Mouse (Mus musculus): ENCODE data around the gene Borcs5. TPM values are rescaled to one million over a fixed set of nuclear protein-coding genes. Genes with fewer than 3 reads are reported as not detected.

The Borcs5 gene
- polyA plus RNA-seq, 1 experiment from 2014 or later = 16.2 TPM

DNA sequence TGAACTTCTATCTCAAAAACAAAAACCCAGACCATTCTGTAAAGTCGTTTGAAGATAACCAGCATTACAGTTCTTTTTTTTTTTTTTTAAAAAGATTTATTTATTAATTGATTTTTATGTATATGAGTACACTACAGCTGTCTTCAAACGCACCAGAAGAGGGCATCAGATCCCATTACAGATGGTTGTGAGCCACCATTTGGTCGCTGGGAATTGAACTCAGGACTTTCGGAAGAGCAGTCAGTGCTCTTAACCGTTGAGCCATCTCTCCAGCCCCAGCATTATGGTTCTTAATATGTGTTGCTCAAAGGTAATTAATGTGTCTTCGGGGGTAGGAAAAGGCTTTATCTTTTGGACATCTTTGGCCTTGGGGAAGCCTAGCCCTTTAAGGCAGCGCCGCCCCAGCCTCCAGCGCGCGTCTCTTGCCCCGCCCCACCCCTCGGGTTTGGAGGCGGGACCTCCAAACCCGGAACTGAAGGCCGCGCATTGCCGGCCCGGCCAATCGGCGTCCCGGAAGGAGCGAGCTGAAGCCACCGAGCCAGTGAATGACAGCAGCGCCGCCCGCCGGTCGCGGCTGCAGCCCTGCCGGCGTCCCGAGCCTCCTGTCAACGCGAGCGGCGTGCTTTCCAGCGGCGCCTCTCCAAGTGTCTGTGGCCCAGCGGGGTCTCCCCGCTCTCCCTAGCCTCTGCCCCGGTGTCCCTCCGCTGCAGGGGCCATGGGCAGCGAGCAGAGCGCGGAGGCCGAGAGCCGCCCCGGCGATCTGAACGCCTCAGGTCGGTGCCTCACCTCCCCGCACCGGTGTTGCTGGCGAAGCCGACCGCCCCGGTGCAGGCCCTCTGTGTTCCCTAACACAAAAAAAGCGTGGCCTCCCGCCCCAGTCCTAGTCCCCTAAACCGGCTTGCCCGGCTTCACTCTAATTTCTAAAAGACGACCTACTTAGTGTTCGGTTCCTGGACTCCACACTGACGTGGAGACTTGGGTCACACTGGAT, 1.5 kb downstream of the Borcs5 start:
- Histone ChIP-seq H3K4me2 (replicated peaks; ENCODE audit: low read depth, low read length) (peak overlapping the region; percentile 81), H3K9me3 (ENCODE audit: low read length) (no peaks in the 10 kb centered on the region), H3K9ac (replicated peaks; ENCODE audit: low read length) (peak overlapping the region; percentile 92), H3K27me3 (ENCODE audit: insufficient read depth, low read length) (no peaks in the 10 kb centered on the region), H3K36me3 (ENCODE audit: insufficient read depth, low read length) (no peaks in the 10 kb centered on the region), H3K4me1 (ENCODE audit: insufficient read depth, low read length) (peaks cover 7% of the 10 kb centered on the region), H3K27ac (ENCODE audit: low read length) (0 out of 2 replicates have a peak overlapping the region, but pooled peaks have one; percentile 35), H3K4me3 (ENCODE audit: low read length) (peak overlapping the region; percentile 91)
- ATAC-seq (ENCODE audit: low FRiP score, low TSS enrichment) = peak; percentile 99
- 2% methylated on average over 57 of the region's 65 CpGs for WGBS

DNA sequence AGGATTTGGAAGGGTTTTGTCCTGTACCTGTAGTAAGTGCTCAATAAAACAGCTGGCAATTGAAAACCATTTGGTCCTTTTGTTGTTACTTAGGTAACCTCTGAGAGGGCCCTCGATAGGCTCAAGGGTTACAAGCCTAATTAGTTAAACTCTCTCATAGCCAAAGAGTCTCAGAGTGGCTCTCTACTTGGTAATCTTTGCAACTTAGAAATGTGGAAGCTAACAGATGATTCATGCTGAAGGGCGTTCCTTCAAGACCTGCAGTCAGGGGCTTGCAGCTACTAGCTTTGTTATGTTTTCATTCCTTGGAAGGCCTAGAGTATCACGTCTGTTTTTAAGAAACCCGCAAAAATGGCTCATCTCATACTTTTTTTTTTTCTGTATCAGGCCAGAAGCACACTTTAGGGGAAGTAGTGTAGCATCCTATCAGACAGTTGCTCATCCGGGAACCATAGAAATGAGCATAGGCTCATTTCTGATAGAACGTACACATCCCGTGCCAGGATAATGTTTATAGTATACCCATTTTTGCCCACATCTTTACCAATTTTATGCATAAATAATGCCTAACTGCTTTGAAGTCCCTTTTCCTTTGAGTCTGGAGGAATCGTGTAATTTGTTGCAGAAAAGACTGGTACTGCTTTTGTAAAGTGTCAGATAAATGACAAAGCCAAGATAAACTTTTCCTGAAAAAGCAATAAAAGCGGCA, 2.6 kb downstream of the Borcs5 start:
- no peaks in the 10 kb centered on the region for H3K27me3 ChIP-seq (ENCODE audit: insufficient read depth, low read length)
- peak overlapping the region; percentile 91 for H3K4me3 ChIP-seq (ENCODE audit: low read length)
- 65% methylated on average over 9 of the region's 9 CpGs for whole genome bisulfite sequencing
- H3K36me3 ChIP-seq (ENCODE audit: insufficient read depth, low read length) = no peaks in the 10 kb centered on the region
- no peak overlapping the region for H3K27ac ChIP-seq (ENCODE audit: low read length)
- H3K9ac ChIP-seq (replicated peaks; ENCODE audit: low read length) = peak overlapping the region; percentile 92
- no peak for ATAC-seq (ENCODE audit: low FRiP score, low TSS enrichment)
- H3K4me2 ChIP-seq (replicated peaks; ENCODE audit: low read depth, low read length) = peak overlapping the region; percentile 81
- H3K4me1 ChIP-seq (ENCODE audit: insufficient read depth, low read length) = peaks cover 7% of the 10 kb centered on the region
- no peaks in the 10 kb centered on the region for H3K9me3 ChIP-seq (ENCODE audit: low read length)

DNA sequence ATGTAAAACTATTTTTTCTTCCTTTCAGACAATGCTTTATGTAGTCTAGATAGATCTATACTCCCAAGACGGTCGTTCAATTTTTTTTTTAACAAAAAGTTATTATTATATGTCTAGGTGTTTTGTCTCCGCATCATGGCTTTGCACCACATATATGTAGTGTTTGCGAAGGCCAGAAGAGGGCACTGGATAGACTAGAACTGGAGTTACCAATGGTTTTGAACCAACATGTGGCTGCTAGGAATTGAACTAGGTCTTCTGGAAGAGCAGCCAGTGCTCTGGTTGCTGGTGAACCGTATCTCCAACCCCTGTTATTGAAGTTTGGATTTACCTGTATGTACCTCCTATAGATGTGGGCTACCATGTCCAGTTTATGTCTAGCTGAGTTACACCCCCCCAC, 4.0 kb downstream of the Borcs5 start:
- Histone ChIP-seq H3K27ac (ENCODE audit: low read length) (no peak overlapping the region), H3K27me3 (ENCODE audit: insufficient read depth, low read length) (no peaks in the 10 kb centered on the region), H3K4me1 (ENCODE audit: insufficient read depth, low read length) (peaks cover 7% of the 10 kb centered on the region), H3K36me3 (ENCODE audit: insufficient read depth, low read length) (no peaks in the 10 kb centered on the region), H3K4me2 (replicated peaks; ENCODE audit: low read depth, low read length) (no peak overlapping the region), H3K9me3 (ENCODE audit: low read length) (no peaks in the 10 kb centered on the region), H3K4me3 (ENCODE audit: low read length) (no peak overlapping the region), H3K9ac (replicated peaks; ENCODE audit: low read length) (no peak overlapping the region)
- no peak for ATAC-seq (ENCODE audit: low FRiP score, low TSS enrichment)
- WGBS = 91% methylated on average over 5 of the region's 5 CpGs

DNA sequence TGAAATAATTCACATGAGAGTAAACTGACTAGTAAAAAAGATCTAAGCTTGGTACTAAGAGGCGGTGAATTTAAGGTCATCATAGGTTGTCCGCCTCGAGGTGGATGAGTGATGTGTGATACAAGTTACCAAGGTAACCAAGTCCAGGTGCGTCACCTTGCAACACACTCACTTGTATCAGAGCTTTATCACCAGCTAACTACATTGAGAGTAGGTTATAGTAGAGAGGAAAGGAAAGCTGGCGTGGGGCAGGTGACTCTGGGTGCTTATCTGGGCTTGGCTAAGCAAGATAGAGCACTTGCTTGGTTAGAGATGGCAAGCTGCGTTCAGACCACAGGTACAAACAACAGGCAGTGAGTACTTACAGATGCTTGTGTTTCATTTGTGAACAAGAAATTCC, 7.5 kb downstream of the Borcs5 start:
- Histone ChIP-seq H3K27me3 (ENCODE audit: insufficient read depth, low read length) (no peaks in the 10 kb centered on the region), H3K4me3 (ENCODE audit: low read length) (no peak overlapping the region)
- 85% methylated on average over 6 of the region's 6 CpGs for WGBS

DNA sequence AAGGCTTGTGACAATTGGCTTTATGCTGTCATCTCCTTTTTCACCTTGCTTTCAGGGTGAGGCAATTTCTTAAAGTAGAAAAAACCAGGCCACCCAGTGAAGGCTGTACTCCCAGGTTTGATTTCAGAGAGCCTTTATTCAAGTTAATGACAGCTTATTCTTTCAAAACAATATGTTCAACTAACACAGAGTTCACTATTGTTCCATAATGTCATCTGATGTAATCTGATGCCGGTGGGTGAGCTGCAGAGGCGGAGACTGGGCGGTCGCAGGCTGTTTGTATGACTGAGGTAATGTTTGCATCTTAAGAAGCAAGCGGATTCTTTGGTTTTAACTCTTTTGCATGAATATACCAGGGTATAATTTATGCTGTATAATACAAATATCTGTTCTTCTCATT, 8.3 kb downstream of the Borcs5 start:
- ATAC-seq (ENCODE audit: low FRiP score, low TSS enrichment) = no peak
- Histone ChIP-seq H3K4me3 (ENCODE audit: low read length) (no peak overlapping the region), H3K9ac (replicated peaks; ENCODE audit: low read length) (no peak overlapping the region), H3K27me3 (ENCODE audit: insufficient read depth, low read length) (no peaks in the 10 kb centered on the region), H3K9me3 (ENCODE audit: low read length) (no peaks in the 10 kb centered on the region), H3K4me2 (replicated peaks; ENCODE audit: low read depth, low read length) (no peak overlapping the region), H3K27ac (ENCODE audit: low read length) (no peak overlapping the region), H3K4me1 (ENCODE audit: insufficient read depth, low read length) (no peaks in the 10 kb centered on the region), H3K36me3 (ENCODE audit: insufficient read depth, low read length) (no peaks in the 10 kb centered on the region)
- WGBS = 25% methylated on average over 5 of the region's 5 CpGs

More for the DNA sequence above, 7.5 kb downstream of the Borcs5 start:
- Histone ChIP-seq H3K4me1 (ENCODE audit: insufficient read depth, low read length) (peaks cover under 1% of the 10 kb centered on the region; the same call in 1 of the 2 replicates), H3K36me3 (ENCODE audit: insufficient read depth, low read length) (no peaks in the 10 kb centered on the region), H3K4me2 (replicated peaks; ENCODE audit: low read depth, low read length) (no peak overlapping the region), H3K9ac (replicated peaks; ENCODE audit: low read length) (no peak overlapping the region), H3K27ac (ENCODE audit: low read length) (no peak overlapping the region), H3K9me3 (ENCODE audit: low read length) (no peaks in the 10 kb centered on the region)
- no peak for ATAC-seq (ENCODE audit: low FRiP score, low TSS enrichment)

DNA sequence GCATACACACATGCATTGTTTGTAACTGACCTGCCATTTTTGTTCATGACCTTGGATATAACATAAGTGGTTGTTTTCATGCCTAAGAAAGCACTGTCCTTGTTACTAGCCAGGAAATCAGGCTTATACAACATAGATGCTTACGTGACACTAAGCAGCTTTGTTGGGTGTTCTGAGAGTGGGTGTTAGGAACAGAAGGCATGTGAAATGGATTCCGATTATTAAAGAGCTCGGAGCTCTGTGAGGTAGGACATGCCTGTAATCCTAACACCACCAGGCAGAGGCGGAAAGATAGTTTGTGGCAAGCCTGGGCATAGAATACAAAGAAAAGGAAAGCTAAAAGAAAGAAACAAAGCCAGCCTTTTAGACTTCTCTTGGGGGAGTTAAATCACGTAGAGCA, 9.0 kb downstream of the Borcs5 start:
- Histone ChIP-seq H3K27me3 (ENCODE audit: insufficient read depth, low read length) (no peaks in the 10 kb centered on the region), H3K27ac (ENCODE audit: low read length) (no peak overlapping the region), H3K36me3 (ENCODE audit: insufficient read depth, low read length) (no peaks in the 10 kb centered on the region), H3K4me3 (ENCODE audit: low read length) (no peak overlapping the region), H3K9me3 (ENCODE audit: low read length) (no peaks in the 10 kb centered on the region), H3K4me1 (ENCODE audit: insufficient read depth, low read length) (no peaks in the 10 kb centered on the region), H3K9ac (replicated peaks; ENCODE audit: low read length) (no peak overlapping the region), H3K4me2 (replicated peaks; ENCODE audit: low read depth, low read length) (no peak overlapping the region)
- 85% methylated on average over 5 of the region's 5 CpGs for WGBS
- no peak for ATAC-seq (ENCODE audit: low FRiP score, low TSS enrichment)

DNA sequence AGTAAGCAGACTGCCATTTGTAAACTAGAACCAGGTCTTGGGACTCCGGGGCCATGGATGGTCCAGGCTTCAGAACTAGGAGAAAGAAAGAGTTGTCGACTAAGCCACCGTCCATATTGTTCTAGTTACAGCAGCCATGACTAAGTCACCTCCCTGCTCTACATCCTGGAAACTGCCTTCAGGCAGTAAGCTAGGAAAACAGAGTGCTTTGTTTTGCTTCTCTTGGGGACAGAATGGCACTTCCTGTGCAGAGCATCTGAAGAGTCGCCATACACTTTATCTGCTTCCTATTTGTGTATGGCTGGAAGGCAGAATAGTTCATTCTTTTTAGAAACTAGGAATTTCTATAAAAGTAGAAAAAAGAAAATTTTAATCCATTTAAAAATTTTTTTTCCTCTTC, 17.2 kb downstream of the Borcs5 start:
- Histone ChIP-seq H3K27me3 (ENCODE audit: insufficient read depth, low read length) (no peaks in the 10 kb centered on the region), H3K9ac (replicated peaks; ENCODE audit: low read length) (no peak overlapping the region), H3K4me3 (ENCODE audit: low read length) (no peak overlapping the region), H3K36me3 (ENCODE audit: insufficient read depth, low read length) (no peaks in the 10 kb centered on the region), H3K27ac (ENCODE audit: low read length) (peak overlapping the region; percentile 8; the same call in 1 of the 2 replicates), H3K4me2 (replicated peaks; ENCODE audit: low read depth, low read length) (no peak overlapping the region), H3K9me3 (ENCODE audit: low read length) (no peaks in the 10 kb centered on the region), H3K4me1 (ENCODE audit: insufficient read depth, low read length) (0 out of 2 replicates have a peak, but pooled peaks cover 5% of the 10 kb centered on the region)
- WGBS = 69% methylated on average over 4 of the region's 4 CpGs
- ATAC-seq (ENCODE audit: low FRiP score, low TSS enrichment) = no peak

DNA sequence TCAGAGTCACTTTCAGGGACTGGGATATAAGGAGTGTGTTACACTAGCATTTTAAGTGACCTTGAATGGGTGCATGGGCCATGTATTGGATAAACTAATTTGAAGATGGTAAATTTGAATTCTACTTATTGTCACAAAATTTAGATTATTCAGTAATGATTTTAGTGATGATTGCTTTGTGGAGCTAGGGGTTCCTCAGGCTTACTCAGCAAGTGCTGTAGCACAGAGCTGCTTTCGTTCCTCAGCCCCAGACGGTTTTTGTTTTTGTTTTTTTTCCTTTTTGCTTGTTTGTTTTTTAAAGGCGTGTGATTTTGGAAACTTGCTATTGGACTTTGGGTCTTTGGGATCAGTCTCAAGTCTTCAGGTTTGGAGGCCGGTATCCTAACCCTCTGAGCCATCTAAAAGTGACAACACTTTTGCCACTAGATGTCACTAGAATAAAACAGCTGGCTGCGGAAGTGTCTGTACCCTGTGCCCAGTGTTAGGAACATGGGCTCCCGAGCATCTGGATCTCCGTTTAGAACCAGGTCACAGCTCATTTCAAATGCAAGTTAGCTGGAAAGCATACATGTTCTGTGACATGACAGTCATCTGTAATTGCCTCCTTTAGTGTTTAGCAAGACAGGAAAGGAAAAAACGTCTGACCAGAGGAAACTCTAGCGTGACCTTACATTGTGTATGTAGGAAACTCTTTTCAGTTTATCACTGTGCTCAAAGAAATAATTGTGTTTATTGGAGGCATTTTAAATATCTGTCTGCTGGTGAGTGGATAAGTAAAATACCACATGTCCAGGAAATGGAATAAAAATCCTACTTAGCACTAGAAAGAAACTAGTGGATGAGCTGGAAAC, 20.0 kb downstream of the Borcs5 start:
- Histone ChIP-seq H3K4me3 (ENCODE audit: low read length) (no peak overlapping the region), H3K27ac (ENCODE audit: low read length) (no peak overlapping the region), H3K9me3 (ENCODE audit: low read length) (no peaks in the 10 kb centered on the region), H3K4me1 (ENCODE audit: insufficient read depth, low read length) (peaks cover 5% of the 10 kb centered on the region; the same call in 1 of the 2 replicates), H3K9ac (replicated peaks; ENCODE audit: low read length) (no peak overlapping the region), H3K27me3 (ENCODE audit: insufficient read depth, low read length) (no peaks in the 10 kb centered on the region), H3K4me2 (replicated peaks; ENCODE audit: low read depth, low read length) (no peak overlapping the region), H3K36me3 (ENCODE audit: insufficient read depth, low read length) (no peaks in the 10 kb centered on the region)
- peak; percentile 90 for ATAC-seq (ENCODE audit: low FRiP score, low TSS enrichment)
- 16% methylated on average over 9 of the region's 9 CpGs for WGBS

DNA sequence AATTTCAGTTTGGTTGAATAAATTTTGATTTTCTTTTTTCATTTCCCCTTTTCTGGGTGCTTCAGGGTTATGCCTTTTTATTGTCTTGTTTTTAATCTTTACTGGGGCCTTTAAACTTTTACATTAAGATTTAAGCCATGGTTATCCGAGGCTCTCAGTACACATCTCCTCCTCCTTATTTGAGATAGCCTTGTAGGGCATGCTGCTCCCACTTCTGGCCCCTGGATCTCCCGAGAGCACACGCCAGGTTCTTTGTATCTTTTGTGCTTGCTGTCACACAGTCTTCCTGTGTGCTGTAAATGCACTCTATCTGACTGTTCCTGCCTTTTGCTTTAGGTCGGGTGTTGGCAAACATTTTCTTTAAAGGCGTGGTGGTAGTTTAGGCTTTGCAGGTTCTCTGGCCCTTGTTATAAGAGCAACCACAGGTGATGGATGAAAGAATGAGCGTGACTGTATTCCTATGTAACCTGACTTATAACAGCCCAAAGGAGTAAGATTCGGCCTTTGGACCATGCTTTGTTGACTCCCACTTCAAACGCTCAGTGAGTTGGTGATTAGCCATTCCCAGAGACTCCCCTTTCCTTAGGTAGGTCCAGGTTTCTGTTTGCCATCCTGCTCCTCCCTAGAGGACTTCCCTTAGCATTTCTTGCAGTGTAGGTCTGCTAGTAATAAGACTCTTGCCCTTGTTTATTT, 21.6 kb downstream of the Borcs5 start:
- 74% methylated on average over 8 of the region's 8 CpGs for WGBS
- H3K36me3 ChIP-seq (ENCODE audit: insufficient read depth, low read length) = no peaks in the 10 kb centered on the region
- ATAC-seq (ENCODE audit: low FRiP score, low TSS enrichment) = no peak
- peaks cover 11% of the 10 kb centered on the region; the same call in 1 of the 2 replicates for H3K4me1 ChIP-seq (ENCODE audit: insufficient read depth, low read length)
- H3K4me3 ChIP-seq (ENCODE audit: low read length) = no peak overlapping the region
- no peak overlapping the region for H3K9ac ChIP-seq (replicated peaks; ENCODE audit: low read length)
- no peak overlapping the region for H3K27ac ChIP-seq (ENCODE audit: low read length)
- no peaks in the 10 kb centered on the region for H3K9me3 ChIP-seq (ENCODE audit: low read length)
- no peaks in the 10 kb centered on the region for H3K27me3 ChIP-seq (ENCODE audit: insufficient read depth, low read length)
- H3K4me2 ChIP-seq (replicated peaks; ENCODE audit: low read depth, low read length) = no peak overlapping the region

All from kidney, embryonic 16.5 days (tissue).